Mouse (Mus musculus) testis, adult 2 months (tissue): Measurements from ENCODE around the gene Shroom1.

ENCODE experiments used
- CTCF ChIP-seq: fragments of 200-500 bp; IDR thresholded peaks from 2 replicates; pipeline ENCODE4 v1.5.1; 2012; ENCODE audit warnings: low read depth, mild to moderate bottlenecking, inconsistent platforms, low read length, moderate library complexity; ENCODE audit not compliant: control insufficient read depth, insufficient read depth, insufficient replicate concordance
- POLR2A ChIP-seq: fragments of 200-500 bp; IDR thresholded peaks from 2 replicates; pipeline ENCODE4 v1.6.1; 2012; ENCODE audit warnings: low read depth, mild to moderate bottlenecking, inconsistent platforms, low read length, moderate library complexity; ENCODE audit not compliant: control insufficient read depth

- TF ChIP-seq CTCF: no peak
- no peak for TF ChIP-seq POLR2A
These were observed 18.6 kb downstream of the Shroom1 start for GRCm38 (mm10) chr11:53475620-53476019.
